ENCODE assay signal across 1 mouse cellular context in the genomic region with DNA sequence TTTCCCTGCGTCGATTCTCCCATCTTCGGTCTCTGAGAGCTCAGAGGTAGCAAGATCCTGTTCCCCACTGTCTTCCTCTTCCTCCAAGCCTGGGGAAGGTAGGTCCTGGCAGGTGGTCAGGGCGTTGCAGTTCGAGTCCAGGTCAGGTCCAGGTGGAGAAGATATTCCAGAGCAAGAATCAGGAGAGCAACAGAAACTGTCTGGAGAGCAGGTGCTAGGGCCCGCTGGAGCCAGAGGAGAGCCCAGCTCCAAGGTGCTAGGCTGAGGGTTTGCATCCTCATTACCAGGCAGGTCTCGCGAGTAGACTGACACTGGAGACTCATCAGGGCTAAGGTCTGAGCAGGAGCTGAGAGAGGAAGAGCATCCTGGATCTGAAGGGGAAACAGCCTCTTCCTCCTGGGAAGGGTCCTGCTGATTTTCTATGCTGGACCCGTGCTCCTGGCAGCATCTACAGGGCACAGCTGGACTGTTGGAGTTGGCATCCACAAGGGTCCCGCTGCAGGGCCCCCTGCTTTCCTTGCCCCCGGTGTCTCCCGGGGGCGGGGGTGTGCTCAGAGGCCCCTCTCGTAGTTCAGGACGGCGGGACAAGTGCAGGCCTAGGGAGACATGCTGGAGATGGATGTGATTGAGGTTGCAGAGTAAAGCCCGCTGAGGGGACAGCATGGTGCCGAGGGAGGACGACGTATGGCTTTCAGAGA.
TF ChIP-seq lines count a peak whose summit lies in the region.

No protein-coding gene starts in this region.

TF ChIP-seq in MEL, 35 proteins besides CTCF, POLR2A, EP300 and RAD21:
- TF ChIP-seq SIN3A (IDR thresholded peaks at IDR 0.05; ENCODE audit: low read length) = 0 out of 2 replicates have a peak, but pooled peaks have one; percentile 17
- TF ChIP-seq MAX (IDR thresholded peaks at IDR 0.05; ENCODE audit: low read length) = no peak
- TF ChIP-seq NELFE (IDR thresholded peaks at IDR 0.05; ENCODE audit: low read depth, low read length) = no peak
TF ChIP-seq in MEL: peak in this region for 1.
